Mouse (Mus musculus): ENCODE measurements around the gene Vsig4.
"Not testable (repeated sequence)": the region's sequence is repeated elsewhere in the genome, so short reads cannot be mapped to it uniquely, and the experiment has no call there.

DNA sequence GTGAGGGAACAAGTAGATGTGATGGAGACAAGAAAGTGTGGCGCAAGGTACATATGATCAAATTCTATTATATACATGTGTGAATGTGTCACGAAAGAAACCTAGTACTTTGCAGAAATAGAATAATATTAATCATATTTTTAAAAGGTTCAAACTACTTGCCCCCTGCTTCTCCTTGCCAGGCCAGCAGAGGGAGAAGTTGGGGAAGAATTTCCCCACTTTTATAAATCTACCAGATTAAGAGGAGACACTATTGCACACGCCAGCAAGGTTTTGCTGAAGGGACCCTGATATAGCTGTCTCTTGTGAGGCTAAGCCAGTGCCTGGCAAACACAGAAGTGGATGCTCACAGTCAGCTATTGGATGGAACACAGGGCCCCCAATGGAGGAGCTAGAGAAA lies 88.1 kb downstream of the Vsig4 start:
- TF ChIP-seq POLR2A (IDR thresholded peaks at IDR 0.05; ENCODE audit: control insufficient read depth, low read depth, low read length); CTCF (IDR thresholded peaks at IDR 0.05; ENCODE audit: control insufficient read depth, insufficient read depth, insufficient replicate concordance, low read depth, low read length): not testable (repeated sequence)

Data from testis, adult 2 months (tissue).